Mouse (Mus musculus) urinary bladder, adult 2 months (tissue): ENCODE data around the gene Foxk1. TPM values are rescaled to one million over a fixed set of nuclear protein-coding genes. Genes with fewer than 3 reads are reported as not detected.

ENCODE experiments used
- DNase-seq: peaks from one replicate; pipeline ENCODE4 v3.0.0; 2022; ENCODE audit warnings: low spot score
- polyA plus RNA-seq: library from polyadenylated mRNA; depleted of rRNA; stranded (reverse); fragments of >200 nt; gene quantifications from 2 replicates; pipeline ENCODE4 v1.2.3, GENCODE M21; 2012

Foxk1 gene
- polyA plus RNA-seq, 1 experiment = 13.8 TPM

DNA sequence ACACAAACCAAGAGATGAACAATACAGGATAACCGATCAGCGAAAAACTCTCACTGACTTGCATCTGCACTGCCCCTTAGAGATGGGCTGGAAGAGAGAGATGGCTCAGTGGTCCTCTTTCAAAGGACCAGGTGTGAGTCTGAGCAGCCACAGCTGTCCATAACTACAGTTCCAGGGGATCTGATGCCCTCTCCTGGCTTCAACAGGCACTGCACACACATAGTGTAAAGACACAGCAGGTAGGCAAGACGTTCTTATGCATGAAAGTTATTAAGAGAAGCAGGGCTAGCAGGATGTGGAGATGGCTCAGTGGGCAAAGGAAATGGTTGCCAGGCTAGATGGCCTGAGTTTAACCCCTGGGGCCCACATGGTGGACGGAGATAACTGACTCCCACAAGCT is 13.6 kb upstream of the Foxk1 start:
- DNase-seq = no peak

DNA sequence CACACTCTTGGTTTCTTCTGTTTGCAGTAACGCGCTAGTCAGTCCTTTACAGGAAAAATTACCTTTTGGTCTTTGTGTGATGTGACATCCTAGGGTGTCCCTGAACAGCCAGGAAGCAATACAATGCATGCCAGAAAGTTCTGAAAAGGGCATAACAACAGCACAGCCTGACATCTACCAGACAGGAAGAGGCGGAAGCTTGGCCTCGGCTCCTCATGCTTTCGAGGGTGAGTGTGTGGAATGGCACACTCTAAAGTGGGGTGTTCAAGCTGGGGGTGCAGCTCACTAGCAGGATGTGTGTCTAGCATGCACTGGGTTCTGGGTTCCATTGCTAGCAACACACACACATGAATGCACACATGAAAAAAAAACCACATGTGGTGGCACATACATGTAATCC is 9.6 kb upstream of the Foxk1 start:
- DNase-seq = no peak

DNA sequence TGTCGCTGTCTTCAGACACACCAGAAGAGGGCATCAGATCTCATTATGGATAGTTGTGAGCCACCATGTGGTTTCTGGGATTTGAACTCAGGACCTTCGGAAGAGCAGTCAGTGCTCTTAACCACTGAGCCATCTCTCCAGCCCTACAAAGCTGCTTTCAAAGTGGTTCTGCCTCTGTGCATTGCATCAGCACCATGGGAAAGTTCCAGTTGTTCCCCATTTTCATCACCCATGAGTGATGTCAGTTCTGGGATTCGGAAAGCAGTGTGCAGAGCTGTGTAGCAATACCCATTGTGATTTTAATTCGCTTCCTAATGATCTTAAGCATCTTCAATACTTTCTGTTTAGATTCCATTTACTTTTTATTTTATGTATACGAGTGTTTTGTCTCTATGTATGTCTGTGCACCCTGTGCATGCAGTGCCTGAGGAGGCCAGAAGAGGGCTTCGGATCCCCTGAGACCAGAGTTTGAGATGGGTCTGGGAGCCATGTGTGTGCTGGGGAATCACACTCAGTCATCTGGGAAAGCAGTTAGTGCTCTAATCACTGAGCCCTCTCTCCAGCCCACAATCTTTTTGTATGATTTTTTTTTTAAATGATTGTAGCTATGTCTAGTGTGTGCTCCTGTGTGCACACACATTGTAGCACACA is 6.6 kb upstream of the Foxk1 start:
- no peak for DNase-seq

DNA sequence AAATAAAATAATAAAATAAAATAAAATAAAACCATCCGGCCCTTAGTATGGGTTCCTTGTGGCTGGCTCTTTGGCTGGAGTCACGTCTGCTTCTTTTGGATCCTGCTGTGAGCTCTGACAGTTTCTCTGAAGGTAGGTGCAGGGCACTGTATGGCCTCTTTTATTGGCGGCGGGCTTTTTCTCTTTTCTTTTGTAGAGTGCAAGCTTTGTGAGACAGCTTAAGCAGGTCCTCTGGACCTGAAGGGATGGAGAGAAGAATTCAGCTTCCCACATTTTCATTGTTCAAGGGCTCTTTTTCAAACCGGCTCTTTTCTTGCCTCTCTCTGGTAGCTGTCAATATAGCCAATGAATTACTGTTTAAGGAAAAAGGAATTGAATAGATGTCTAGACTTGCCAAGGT is 5.4 kb upstream of the Foxk1 start:
- DNase-seq = no peak

DNA sequence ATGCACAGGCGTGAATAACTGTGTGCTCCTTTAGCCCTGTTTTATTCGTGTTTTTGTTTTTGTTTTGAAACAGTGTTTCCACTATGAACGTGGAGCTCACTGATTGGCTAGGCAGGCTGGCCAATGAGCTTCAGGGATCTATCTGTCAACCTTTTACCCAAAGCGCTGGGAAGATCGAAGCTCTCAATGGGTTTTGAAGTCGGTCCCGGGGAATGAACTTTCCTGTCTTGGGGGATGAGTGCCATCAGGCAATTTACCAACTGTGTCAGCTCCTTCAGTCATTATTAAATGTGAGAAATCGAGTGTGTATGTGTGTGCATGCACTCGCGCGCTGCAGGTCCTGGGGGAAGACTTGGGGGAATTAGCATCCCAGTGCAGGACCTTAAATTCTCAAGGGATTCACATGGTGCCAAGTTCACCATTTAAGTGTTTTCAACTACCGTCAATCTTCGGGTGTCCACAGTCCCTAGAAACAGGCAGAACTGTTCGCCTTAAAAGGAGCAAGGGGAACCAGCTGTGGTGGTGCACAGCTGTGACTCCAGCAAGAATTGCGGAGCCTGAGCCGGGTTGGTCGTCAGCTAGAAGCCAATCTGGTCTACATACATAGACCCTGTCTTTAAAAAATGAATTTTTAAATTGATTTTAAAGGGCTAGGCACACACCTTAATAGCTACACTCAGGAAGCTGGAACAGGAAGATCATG is 965 bp upstream of the Foxk1 start:
- no peak for DNase-seq

DNA sequence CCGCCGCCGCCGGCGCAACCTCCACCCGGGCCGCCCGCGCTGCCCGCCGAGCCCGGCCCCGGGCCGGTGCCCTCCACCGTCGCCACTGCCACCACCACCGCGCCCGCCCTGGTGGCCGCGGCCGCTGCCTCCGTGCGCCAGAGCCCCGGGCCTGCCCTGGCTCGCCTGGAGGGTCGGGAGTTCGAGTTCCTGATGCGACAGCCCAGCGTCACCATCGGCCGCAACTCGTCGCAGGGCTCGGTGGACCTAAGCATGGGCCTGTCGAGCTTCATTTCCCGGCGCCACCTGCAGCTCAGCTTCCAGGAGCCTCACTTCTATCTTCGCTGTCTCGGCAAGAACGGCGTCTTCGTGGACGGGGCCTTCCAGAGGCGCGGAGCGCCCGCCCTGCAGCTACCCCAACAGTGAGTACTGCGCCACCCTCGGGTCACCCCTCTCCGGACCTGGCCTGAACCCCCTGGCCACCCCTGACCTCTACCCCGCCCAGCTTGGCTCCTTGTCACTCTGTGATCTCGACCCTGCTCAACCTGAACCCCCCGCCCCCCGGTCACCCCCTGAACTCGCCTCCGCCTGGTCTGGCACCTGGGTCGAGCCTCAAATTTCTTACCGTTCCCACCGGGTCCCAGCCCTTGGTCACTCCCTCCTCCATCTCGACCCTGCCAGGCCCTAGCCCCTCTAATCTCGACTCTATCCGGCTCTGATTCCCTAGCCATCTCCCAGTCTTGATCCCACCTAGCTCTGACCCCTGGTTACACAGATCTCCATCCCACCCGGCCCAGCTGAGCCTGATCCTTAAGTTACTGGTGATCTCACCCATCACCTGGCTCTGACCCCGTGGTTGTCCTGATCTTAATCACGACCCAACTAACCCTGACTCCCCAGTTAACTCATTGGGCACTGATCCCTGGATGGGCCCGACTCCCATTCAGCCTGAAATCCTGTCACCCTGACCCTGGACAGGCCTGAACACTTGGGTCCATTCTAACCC is 636 bp downstream of the Foxk1 start:
- DNase-seq = no peak

DNA sequence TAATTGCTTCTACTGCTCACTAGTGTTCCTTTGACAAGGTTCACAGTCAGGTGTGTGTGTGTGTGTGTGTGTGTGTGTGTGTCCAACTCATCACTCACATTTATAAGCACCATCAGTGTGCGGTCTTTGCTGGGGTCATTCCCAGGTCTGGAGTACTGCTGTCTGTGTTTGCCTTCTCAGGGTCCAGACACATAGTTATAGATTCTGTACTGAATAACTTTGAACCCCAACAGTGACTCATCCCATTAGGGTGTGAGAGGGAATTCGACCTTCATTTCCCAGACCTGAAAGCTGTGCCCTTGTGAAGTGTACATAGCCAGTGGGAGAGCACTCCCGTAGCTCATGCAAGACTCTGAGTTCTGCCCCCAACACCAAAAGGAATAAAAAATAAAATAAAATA is 2.4 kb downstream of the Foxk1 start:
- DNase-seq = no peak

DNA sequence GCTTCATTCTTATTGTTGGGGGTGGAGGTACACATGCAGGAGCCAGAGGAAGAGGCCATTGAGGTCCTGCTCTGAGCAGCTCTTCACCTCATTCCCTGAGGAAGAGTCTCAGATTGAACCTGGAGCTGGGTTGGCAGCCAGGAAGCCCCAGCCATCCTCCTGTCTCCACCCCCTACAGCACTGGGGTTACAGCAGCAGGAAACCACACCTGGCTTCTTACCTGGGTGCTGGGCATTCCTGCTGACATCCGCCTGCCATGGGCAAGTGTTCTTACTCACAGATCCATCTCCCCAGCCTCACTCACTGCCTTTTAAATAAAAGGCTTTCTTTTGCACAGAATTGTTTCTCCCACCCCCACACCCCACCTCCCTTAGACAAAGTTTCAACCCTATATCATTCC is 3.0 kb downstream of the Foxk1 start:
- no peak for DNase-seq

DNA sequence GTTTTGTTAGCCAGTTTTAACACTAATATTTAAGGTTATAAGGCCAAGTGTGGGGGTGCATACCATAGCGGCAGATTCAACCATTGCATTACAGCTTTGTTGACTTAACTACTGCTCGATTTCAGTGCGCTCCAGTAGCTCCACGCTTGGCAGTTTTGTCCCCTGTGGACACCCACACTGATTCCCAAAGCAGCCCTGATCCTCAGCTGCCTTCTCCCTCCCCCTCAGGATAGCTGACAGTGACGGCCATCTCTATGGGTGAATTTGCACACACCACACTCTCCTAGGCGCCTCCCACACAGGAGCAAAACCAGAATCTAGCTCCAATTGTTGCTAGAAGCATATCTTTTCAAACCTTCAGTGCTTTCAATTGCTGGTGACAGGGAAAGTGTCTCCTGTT is 4.1 kb downstream of the Foxk1 start:
- DNase-seq = no peak

DNA sequence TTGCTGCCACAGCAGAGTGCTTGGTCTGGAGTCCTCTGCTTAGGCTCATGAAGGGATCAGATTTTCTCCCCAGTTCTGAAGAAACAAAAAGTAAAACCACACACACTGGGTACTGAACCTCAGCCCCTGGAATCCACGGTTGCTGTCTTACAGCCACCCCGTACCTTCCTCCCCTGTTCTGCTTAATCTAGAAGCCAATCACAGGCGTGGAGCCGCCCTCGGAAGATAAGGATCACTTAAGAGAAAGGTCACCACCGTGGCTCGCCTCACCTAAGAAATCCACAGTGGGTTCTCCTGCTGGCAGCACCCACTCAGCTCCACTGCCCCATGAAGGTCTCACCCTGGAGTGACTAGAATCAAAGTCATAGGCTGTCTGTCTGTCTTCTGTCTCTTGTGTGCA is 5.1 kb downstream of the Foxk1 start:
- no peak for DNase-seq

DNA sequence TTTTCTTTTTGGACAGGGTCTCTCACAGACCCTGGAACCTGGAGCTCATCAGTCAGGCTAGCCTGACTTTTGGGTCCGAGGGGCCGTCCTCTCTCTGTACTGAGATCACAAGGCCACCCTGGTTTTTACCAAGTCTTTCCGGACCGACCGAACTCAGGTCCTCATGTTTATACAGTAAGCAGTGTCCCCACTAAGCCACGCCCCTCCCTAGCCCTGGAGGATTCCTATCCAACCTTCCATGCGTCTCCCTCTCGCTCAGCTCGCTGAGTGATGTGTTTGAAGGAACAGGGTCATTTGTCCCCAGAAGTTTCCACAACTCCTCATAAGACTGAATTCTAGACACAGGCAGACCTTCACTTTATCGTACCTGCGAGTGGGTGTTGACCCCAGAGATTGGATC is 5.6 kb downstream of the Foxk1 start:
- no peak for DNase-seq

DNA sequence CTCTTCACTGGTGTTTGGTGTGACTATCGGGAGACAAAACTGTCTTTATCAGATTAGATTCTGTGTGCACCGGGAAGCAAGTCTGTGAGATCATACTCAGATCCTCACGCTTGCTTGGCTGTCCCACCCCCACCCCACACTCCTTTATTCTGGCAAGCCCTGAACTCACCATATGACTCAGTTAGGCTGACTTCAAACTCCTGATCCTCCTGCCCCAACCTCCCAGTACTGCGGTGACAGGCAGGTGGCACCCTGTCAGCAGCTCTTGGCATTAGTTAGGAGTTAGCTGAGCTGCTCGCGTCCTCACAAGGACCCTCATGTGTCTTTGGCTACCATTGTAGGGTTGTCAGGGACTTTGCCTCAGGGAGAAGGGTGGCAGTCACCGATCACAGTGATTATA is 6.1 kb downstream of the Foxk1 start:
- no peak for DNase-seq

DNA sequence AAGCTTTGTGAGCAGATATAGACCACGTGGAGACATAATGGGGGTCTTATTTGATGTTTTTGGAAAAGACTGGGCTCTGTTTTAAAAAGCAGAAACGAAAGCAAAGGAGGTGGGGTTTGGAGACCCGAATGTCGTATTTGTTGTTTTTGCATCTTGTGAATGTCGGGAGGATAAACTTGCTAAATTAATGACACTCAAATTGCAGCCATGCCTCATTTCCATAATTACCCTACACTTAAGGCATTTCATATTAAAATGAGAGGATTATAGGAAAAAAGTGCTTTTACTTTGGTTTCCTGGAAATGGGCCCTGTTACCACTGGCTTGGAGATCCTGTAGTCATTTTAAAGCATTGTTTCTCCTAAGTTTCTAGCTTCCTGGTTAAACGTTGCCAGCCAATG is 7.9 kb downstream of the Foxk1 start:
- DNase-seq = no peak

DNA sequence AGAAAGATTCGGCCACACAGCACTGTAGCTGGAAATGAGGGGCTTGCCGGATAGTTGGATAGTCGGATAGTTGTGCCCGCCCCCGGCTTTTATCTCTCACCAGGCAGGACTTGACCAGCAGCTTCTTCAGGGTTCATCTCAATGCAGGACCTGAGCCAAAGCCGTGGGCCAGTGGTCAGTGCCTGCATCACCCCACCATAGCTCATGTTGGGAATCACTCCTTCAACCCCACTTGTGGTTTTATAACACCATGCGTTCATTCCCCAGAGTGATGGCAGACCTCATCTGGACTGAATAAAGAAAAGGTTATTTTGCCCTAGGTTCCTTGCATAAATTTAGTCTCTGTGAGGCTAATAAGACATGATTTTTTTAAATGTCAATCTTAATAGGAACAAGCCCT is 9.1 kb downstream of the Foxk1 start:
- no peak for DNase-seq

DNA sequence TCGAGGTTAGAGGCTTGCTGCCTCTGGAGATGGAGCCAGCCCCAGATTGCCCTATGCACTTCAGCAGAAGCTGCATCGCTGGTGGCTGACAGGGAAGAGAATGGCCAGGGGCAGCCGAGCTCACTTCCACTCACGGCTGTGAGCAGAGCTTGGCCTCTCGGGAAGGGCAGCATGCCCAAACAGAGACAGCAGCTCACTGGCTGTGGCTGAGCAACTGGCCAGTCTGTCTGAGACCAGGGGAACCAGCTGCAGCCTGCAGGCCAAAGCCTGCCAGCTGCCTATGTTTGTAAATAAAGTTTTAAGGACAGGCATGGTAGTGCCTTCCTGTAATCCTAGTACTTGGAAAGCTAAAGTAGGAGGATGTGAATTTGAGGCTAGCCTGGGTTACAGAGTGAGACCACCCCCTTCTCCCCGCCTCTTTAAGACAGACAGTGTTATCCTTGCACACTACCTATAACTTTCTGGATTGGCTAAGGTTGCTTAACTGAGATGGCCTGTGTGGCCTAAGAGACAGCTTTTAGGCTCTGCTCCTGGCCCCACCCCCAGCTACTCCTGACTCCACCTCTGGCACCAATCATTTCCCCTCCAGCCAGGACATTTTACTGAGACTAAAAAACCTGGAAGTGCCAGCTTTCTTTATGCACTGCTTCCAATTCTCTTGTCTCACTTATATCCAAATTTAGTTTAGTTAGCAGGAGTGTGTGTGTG is 11.5 kb downstream of the Foxk1 start:
- DNase-seq = no peak

DNA sequence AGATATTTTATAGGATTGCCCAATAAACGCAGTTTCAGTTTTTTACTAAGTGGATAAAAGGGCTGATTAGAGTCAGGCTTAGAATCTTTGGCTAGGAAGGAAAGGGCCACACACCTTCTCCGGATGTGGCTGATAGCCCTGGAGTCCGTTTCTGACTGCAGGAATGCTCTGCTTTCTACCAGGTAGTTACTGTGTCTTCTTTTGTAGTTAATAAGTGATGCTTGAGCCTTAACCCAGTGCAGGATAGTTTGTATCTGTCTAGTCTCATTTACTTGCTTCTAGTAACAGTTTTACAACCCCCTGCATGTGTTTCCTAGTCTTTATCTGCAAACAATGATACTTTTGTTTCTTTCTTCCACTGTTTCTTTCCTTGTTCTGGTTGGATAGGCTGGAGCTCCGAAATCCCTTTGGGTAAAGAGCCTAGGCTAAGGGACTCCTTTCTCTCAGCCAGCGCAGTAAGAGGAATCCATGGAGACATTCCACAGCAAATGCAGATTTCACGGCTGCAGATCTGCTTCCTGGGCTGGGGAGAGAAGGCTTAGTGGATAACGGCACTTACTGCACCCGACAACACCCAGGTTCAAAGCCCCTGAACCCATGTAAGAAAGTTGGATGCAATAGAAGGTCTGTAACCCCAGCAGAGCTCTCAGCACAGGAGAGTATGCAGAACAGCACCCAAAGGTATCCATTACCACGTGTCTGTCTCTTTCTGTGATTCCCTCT is 12.6 kb downstream of the Foxk1 start:
- no peak for DNase-seq

DNA sequence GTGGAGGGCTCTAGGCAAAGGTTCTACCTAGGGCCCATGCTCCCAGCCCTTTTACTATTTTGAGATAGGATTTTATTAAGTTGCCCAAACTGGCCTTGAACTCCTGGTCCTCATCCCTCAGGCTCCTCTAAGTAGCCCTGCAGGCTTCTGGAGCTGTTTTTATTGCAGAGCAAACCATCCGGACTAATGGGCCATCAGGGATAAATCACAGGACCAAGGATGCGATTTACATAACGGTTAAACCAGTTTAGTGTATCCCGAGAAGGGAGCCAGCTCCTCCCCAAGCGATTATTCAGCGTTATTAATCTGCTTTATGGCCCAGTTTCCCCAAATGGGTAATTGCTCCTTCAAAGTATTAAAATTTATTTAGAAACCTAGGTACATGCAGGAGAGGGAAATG is 14.1 kb downstream of the Foxk1 start:
- no peak for DNase-seq

DNA sequence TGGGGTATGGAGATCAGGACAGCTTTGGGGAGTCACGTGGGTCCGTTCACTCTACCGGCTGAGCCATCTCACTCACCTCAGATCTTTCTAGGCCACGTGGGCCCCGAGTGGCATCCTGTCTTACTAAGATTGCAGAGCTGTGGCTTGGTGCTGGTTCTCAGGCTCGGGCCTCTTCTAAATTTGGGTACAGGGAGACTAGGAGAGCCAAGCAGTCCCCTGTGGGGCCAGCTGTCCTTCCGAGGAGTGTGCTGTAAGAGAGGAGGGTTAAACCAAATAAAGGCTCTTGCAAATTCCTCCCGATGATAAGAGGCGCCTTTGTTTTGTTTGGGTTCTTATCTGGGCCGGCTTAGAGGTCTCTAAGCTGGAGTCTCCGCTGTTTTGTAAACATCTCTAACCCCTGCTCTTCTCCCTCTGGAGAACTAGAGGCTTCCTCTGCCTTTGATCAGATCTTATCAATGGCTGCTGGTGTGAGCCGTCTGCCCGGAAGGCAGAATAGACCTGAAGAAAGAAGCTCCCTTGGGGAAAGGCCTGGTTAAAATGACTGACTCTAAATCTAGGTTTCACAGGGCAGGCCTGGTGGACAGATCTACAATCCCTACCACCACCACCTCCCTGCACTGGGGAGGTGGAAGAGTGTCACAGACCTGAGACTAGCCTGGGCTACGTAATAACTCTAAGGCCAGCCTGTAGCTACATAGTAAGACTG is 14.9 kb downstream of the Foxk1 start:
- DNase-seq = no peak

DNA sequence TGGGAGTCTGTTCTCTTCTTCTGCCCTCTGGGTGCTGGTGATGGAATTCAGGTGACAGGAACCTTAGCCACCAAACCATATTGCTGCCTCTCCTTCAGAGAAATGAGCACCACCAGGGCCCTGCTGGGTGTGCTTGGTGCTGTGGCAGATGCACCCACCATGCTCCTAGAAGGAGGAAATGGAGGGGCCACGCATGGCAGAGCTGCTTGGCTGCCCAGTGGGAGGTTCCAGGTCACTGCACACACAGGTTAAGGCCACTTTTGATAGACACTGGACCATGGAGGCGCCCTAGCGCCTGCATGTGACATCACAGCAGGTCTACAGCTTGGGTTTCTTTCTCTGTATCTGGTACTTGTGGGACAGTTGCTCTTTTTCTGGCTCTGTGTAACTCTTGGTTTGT is 15.8 kb downstream of the Foxk1 start:
- DNase-seq = no peak

DNA sequence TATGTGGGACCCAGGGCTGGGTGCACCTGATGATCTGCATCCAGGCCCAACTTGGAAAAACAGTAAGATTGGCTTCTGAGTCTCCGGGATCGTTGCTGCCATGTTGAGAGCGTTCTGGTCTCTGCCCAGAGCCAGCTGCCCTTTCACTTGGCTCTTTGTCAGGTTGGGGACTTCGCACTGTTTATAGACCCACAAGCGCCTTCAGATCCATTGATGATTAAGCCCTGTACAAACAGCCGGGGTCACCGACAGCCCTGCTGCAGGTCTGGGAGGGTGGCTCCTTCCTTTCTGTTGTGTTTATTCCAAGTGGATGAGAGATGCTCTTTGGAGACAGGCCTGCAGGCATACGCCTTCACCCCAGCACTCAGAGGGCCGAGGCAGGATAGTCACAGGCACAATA is 16.6 kb downstream of the Foxk1 start:
- no peak for DNase-seq

DNA sequence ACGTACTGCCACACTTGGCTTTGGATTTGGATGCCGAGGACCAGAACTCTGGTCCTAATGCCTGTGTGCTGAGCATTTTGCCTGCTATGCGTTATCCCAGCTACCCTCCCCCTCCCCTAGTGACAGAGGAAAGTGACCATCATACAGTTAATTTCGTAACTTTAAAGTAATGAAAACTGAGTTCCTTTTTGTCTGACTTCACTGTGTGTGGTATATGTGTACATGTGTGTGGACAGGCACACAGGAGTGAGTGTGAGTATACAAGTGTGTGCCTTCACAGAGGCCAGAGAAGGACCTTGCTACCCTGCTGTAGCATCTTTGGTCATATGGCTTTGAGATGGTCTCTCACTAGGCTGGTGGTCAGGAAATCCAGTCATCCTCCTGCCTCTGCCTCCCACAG is 17.1 kb downstream of the Foxk1 start:
- no peak for DNase-seq
